Mouse (Mus musculus) heart, adult 8-10 months (tissue): ENCODE data around the gene Prr19. TPM values are rescaled to one million over a fixed set of nuclear protein-coding genes. Genes with fewer than 3 reads are reported as not detected.

Source experiments
- DNase-seq: peaks from one replicate; pipeline ENCODE4 v3.0.0; 2022; ENCODE audit warnings: low spot score
- total RNA-seq, 4 experiments: library from RNA; stranded (reverse); gene quantifications; 2 replicates each; pipeline ENCODE4 v1.2.4; 2022

The Prr19 gene
- total RNA-seq, 4 experiments from 2014 or later: not detected

DNA sequence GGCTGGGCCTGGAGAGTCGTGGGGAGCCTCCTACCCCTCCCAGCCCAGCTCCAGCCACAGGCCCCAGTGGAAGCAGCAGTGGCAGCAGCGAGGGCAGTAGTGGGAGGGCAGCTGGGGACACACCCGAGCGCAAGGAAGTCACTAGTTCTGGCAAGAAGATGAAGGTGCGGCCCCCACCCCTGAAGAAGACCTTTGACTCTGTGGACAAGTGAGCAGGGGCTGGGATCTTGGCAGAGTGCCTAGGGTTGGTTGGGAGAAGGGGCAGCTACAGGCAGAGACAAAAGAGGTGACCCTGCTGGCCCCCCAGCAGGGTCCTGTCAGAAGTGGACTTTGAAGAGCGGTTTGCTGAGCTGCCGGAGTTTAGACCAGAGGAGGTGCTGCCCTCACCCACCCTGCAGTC is 9.1 kb upstream of the Prr19 start:
- no peak for DNase-seq

DNA sequence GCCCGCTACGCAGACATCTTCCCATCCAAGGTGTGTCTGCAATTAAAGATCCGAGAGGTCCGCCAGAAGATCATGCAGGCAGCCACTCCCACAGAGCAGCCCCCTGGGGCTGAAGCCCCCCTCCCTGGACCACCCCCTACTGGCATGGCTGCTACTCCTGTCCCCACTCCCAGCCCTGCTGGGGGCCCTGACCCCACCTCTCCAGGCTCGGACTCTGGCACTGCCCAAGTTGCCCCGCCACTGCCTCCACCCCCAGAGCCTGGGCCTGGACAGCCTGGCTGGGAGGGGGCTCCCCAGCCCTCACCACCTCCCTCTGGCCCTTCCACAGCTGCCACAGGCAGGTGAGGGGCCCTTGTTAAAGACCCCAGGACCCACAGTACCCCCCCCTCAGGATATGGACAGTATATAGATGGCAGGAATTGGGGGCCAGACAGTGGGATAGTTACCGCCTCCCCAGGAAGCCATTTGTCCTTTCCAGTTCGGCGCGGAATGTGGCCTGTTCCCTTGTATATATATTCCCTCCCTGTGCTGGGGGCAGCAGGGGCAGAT is 7.9 kb upstream of the Prr19 start:
- DNase-seq: no peak

DNA sequence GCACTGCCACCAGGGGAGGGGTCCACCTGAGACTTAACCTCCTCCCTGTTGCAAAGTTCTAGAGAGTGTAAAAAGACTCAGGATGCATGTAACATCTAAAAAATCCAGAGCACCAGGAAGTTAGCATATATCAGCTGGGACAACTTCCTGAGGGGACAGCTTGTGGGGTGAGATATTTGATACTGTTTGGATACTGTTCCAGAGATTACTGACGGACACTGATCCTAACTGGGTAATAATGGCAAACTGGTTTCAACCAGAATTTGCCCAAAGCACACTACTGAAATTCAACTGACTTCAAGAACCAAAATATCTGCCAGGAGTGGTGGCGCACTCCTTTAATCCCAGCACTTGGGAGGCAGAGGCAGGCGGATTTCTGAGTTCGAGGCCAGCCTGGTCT is 6.7 kb upstream of the Prr19 start:
- DNase-seq: no peak

DNA sequence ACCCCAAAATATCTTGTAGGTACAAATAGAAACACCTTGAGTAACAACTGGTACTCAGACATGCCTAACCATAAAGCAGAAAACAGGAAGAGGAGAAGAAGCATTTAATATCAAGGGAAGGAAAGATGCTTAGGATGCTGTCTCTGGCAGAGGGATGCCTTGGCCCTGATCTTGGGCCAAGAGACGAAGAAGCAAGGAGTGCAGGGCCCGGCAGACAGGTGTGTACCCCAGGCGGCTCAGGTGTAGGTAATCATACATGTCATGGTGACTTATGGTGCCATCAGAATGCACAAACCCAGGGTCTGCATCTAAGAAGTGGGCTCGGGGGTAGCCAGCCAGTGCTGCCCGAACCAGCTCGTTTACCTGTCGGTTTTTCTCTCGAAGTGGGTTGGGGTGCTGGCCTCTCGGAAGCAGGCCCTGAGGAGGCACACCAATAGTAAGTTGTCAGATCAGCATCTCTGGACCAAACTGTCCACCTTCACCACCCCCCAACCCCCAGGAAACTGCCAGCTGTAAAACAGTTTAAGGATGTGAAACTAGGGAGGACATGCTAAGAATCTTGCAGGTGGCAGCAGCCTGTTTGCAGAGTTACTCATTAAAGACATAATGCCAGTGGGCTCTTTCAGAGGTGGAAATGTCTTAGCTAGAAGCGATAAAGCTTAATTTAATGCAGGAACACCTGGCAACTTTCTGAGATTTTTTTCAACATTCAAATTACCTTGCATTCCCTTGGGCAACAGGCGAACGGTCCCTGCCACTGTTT is 6.1 kb upstream of the Prr19 start:
- DNase-seq: no peak

DNA sequence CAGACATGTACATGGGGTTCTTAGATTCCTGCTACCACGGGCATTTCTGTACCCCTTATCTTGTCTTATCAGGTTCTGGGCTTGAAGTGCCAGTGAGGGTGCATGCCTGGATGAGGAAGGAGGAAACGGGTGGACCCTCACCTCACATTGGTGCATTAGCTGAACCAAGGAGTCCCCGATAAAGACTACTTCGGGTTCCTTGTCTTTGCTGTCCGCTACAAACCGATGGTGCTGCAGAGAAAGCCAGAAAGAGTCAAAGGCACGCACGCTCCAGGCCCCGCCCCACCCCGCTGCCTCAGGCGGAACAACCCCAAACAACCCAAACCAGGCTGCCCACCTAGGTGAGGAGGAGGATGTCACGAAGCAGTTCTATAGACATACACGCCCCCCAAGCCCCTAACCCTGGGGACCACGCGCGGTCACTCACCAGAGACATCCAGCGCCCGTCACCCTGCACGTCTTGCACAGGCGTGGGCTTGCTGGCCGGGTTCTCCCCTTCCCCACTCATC is 4.2 kb upstream of the Prr19 start:
- DNase-seq: no peak

GRCm38 (mm10) chr7:25297454-25298325 is 3.5 kb upstream of the Prr19 start, which contains the start of gene Pafah1b3:
TSS of gene Pafah1b3 (minus strand) at chr7:25297986.
- peak; percentile 58 for DNase-seq

GRCm38 (mm10) chr7:25303003-25303684 is 1.9 kb downstream of the Prr19 start:
- no peak for DNase-seq

DNA sequence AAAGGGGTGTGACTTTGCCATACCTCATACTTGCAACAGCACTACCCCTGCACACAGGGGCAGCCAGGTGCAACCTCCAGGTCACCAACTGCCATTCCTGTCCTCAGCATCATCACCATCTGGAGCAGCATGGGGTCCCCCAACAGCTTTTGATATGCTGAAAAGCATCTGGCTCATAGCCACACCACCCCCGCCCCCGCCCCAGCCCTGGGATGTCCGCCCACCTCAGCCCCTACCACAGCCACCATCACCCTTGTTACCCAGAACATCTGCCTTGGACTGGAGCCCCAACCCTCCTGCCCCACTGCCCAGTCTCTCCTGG is 2.4 kb downstream of the Prr19 start:
- no peak for DNase-seq

DNA sequence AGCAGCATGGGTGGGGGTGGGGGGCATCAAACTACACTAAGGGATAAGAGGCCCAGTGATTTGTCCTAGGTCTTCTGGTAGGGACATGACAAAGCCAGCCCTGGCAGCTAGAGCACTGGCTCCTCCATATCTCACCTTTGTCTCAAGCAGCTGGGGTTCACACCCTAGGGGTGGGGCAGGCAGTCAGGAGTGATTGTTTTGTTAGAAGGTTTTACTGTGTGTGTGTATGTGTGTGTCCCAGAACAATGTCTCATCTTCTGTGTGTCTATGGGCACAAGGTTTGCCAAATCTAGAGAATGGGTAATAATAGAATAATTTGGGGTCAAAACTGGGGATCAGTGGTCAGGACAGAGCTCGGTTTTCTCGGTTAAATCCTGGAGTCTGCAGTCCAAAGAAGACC is 4.3 kb downstream of the Prr19 start:
- no peak for DNase-seq

DNA sequence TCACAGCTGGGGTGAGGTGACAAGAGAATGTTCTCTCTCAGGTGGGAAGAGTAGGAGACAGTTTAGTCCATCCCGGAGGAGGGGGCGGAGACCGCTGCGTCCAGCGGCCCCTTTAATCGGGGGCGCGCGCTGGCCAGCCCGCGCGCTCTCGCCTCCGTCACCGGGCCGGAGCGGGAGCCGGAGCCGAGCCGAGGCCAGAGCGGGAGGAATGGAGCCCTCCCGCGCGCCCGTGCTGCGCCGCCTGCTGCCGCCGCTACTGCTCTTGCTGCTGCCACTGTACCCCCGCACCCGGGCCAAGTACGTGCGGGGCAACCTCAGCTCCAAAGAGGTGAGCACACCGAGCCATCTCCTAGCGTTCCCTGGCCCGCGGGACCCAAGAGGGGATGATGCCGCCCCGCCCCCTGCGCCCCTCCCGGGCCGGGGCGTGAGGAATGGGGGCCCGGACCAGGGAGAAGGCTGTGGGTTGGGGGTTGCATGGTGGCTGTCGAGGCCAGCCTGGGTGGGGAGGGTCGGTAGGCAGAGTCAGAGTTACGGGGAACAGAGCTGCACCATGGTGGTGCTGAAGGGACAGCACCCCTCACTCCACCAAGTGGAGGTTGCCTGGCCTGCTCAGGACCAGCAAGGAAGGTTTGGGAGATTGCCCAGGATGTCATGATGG is 4.9 kb downstream of the Prr19 start, which contains the start of gene Tmem145:
TSS of gene Tmem145 (plus strand) at position 151 of the 658 bp plus-strand sequence.
- no peak for DNase-seq

DNA sequence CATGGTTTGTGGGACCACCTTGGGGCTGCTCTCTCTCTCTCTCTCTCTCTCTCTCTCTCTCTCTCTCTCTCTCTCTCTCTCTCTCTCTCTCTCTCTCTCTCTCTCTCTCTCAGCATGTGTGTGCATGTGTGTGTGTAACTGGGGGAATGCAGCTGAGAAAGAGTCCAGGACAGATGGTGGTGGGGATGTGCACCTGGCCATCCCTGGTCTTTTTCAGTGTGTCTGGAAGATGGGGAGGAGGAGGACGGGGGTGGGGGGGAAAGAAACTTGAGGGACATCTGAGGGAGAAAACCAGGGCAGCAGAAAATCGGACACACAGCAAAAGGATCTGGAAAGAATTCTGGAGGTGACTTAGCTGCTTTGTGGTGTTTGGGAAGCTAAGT is 5.4 kb downstream of the Prr19 start:
- DNase-seq: no peak

DNA sequence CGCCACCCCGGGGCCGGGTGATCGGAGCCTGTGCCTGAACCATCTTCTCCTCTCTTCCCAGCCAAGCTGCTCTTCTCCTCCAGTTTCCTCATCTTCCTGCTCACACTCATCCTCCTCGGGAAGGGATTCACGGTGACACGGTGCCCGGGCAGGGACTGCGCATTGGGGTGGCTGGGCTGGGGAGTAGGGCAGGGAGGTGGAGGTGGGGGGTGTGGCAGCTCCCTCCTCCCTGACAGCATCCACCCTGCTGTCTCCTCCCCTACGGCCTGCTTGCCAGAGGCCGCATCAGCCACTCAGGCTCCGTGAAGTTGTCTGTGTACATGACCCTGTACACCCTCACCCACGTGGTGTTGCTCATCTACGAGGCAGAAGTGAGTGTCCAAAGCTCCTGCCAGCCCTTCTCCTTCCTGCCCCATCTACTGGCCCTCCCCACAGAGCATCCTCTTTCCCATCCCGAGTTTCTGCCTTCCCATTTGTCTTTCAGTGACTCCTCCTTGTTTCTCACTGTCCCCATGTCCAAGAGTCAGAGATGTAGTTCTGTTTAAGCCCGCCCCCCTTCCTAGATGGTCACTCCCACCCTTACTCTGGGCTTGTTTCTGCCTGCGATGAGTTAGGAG is 7.6 kb downstream of the Prr19 start:
- no peak for DNase-seq

DNA sequence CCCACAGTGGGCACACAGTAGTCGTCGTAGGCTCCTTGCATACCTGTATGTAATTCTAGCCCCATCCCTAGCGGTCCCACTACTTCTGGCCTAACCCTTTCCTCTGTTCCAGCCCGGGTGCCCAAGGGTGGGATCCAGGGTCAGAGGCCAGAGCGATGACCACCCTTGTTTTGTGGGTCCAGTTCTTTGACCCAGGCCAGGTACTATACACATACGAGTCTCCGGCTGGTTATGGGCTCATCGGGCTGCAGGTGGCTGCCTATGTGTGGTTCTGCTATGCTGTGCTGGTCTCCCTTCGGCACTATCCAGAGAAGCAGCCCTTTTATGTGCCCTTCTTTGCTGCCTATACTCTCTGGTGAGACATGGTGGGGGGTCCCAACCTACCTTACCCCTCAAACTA is 8.2 kb downstream of the Prr19 start:
- no peak for DNase-seq

DNA sequence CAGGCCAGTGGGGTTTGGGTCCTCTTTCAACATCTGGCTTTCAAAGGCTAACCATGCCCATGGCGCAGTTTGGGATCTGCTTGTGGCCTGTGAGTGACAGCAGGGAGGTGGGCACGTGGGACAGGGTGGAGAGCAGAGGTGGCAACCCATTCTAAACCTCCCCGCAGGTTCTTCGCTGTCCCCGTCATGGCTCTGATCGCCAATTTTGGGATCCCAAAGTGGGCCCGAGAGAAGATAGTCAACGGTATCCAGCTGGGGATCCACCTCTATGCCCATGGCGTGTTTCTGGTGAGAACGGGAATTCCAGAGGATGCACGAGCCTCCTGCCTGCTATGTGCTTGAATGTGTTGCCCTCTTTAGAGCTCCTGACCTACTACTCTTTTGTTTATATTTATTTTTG is 10.0 kb downstream of the Prr19 start:
- no peak for DNase-seq

GRCm38 (mm10) chr7:25313325-25313724 is 12.1 kb downstream of the Prr19 start:
- no peak for DNase-seq

DNA sequence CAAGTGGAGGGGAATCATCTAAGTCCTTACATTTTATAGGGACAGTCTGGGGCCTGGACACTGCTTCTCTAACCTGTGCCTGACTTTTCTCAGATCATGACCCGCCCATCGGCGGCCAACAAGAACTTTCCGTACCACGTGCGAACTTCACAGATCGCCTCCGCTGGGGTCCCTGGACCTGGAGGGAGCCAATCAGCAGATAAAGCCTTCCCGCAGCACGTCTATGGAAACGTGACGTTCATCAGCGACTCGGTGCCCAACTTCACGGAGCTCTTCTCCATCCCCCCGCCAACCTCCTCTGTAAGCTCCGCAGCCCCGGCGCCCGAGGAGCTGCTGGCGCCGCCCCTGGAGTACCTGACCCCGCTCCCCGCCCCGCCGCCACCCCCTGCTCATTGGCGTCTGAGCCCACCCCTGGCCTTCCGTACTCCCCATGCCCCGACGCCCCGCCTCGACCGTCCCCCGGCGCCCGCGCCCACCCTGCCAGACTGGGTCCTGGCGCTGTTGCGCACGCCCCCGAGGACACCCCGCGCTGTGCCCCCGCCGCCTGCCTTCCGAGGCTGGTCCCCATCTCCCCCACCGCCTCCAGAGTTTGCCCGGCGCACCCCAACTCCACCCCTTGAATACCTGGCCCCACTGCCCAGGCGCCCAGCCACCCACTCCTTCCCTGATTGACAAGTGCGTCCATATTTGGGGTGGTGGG is 13.5 kb downstream of the Prr19 start:
- DNase-seq: no peak

DNA sequence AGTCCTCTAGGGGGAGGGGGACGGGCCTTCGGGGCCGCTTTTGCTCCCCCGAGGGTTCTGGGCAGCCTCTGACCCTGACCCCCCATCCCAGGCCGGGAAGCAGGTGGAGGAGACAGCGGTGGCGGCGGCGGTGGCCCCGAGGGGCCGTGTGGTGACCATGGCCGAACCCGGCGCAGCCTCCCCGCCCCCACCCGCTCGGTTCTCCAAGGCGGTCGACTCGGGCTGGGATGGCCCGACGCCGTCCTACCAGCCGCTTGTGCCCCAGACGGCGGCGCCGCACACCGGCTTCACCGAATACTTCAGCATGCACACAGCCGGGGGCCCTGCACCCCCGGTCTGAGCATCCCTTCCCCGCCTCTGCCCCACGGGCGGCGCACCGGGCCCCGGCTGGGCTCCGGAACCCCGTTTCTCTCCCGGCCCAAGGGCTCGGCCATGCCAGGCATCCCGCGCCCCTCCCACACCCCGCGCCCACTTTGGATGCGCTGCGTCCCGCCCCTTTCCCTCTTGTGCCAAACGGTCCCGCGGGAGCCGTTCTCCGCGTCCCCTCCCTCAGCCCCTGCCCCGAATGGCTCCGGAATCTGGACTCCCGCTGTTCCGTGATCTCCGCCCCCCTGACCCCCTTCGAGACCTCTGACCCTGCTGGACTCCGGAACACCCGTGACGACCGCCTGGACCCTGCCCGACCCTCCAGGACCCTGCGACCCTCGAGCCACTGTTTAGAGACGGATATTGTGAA is 14.3 kb downstream of the Prr19 start:
- DNase-seq: no peak

GRCm38 (mm10) chr7:25316532-25317445 is 15.6 kb downstream of the Prr19 start, which contains the start of gene Megf8:
TSS of gene Megf8 (plus strand) at chr7:25317164.
- peak; percentile 98 for DNase-seq
